Mouse (Mus musculus): ENCODE measurements around the gene Gm10428. TPM values are rescaled to one million over a fixed set of nuclear protein-coding genes. Genes with fewer than 3 reads are reported as not detected.
A peak's percentile ranks its signal among the peaks of the same experiment; 100 is the strongest.
"Not testable (repeated sequence)": the region's sequence is repeated elsewhere in the genome, so short reads cannot be mapped to it uniquely, and the experiment has no call there.

The Gm10428 gene
- polyA plus RNA-seq, 1 experiment: not detected

GRCm38 (mm10) chr11:62744103-62744502 is 8.8 kb upstream of the Gm10428 start:
- H3K27me3 ChIP-seq (replicated peaks): peaks cover 29% of the 10 kb centered on the region
- no peaks in the 10 kb centered on the region for H3K36me3 ChIP-seq (replicated peaks; ENCODE audit: low read length)
- TF ChIP-seq GATA1 (IDR thresholded peaks at IDR 0.05; ENCODE audit: borderline replicate concordance, low read length) (no peak), FLI1 (IDR thresholded peaks at IDR 0.05; ENCODE audit: low read length) (no peak)
- H3K4me1 ChIP-seq: peaks cover 20% of the 10 kb centered on the region
- H3K4me3 ChIP-seq (replicated peaks): no peak overlapping the region
- H3K9me3 ChIP-seq: no peaks in the 10 kb centered on the region

GRCm38 (mm10) chr11:62746001-62746533 is 6.8 kb upstream of the Gm10428 start:
- Histone ChIP-seq H3K36me3 (replicated peaks; ENCODE audit: low read length) (no peaks in the 10 kb centered on the region), H3K9me3 (no peaks in the 10 kb centered on the region), H3K27me3 (replicated peaks) (peaks cover 32% of the 10 kb centered on the region), H3K4me3 (replicated peaks) (peak overlapping the region; percentile 86), H3K4me1 (peaks cover 19% of the 10 kb centered on the region)
- TF ChIP-seq GATA1 (IDR thresholded peaks at IDR 0.05; ENCODE audit: borderline replicate concordance, low read length): no peak
- no peak for TF ChIP-seq FLI1 (IDR thresholded peaks at IDR 0.05; ENCODE audit: low read length)

DNA sequence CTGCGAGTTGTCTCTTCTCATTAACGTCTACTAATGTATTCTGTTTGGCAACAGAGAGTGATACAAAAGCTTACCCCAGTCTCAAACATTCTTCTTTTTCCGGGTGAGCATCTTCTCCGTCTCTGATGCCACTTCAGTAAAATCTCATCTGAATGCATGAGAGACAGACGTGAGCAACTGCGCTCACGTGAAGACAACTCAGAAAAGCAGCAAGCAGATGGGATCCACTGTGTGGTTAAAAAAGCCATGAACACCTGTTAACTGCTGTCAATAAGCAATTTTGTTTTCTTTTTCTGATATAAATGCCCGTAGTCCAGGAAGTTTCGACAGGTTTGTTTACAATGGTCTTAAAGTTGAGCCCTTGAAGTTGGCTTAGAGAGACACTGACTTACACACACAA is 5.7 kb upstream of the Gm10428 start:
- TF ChIP-seq FLI1 (IDR thresholded peaks at IDR 0.05; ENCODE audit: low read length) (no peak), GATA1 (IDR thresholded peaks at IDR 0.05; ENCODE audit: borderline replicate concordance, low read length) (no peak)
- peaks cover 37% of the 10 kb centered on the region for H3K27me3 ChIP-seq (replicated peaks)
- no peaks in the 10 kb centered on the region for H3K9me3 ChIP-seq
- peaks cover 12% of the 10 kb centered on the region for H3K4me1 ChIP-seq
- H3K36me3 ChIP-seq (replicated peaks; ENCODE audit: low read length): no peaks in the 10 kb centered on the region
- H3K4me3 ChIP-seq (replicated peaks): no peak overlapping the region

- H3K4me3 ChIP-seq (replicated peaks): no peak overlapping the region
- no peaks in the 10 kb centered on the region for H3K36me3 ChIP-seq (replicated peaks; ENCODE audit: low read length)
- H3K4me1 ChIP-seq: peaks cover 12% of the 10 kb centered on the region
- no peak for TF ChIP-seq FLI1 (IDR thresholded peaks at IDR 0.05; ENCODE audit: low read length)
- TF ChIP-seq GATA1 (IDR thresholded peaks at IDR 0.05; ENCODE audit: borderline replicate concordance, low read length): no peak
- H3K9me3 ChIP-seq: no peaks in the 10 kb centered on the region
- peaks cover 41% of the 10 kb centered on the region for H3K27me3 ChIP-seq (replicated peaks)
These were observed 4.8 kb upstream of the Gm10428 start for GRCm38 (mm10) chr11:62748062-62748461.

- H3K27me3 ChIP-seq (replicated peaks): peaks cover 42% of the 10 kb centered on the region
- H3K36me3 ChIP-seq (replicated peaks; ENCODE audit: low read length); H3K9me3 ChIP-seq; H3K4me3 ChIP-seq (replicated peaks): not testable (repeated sequence)
- H3K4me1 ChIP-seq: peaks cover 12% of the 10 kb centered on the region
These were observed 3.5 kb upstream of the Gm10428 start for GRCm38 (mm10) chr11:62749445-62749844.

DNA sequence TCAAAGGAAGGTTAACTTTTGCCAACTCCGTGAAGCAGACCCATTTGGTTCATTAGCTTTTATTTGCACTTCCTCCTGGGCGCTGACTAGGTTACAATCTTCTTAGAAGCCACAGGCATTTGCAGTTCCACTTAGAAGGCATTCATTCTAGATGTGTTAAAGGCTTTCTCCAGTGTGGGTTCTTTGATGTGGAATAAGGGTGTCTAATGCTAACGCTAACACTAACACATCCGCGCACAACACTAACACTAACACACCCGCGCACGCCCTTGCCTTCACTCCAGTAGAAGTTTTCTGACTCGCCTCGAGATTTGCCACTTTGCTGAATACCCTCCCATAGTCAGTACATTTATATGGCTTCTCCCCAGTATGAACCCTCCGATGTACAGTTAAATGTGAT is 709 bp upstream of the Gm10428 start:
- no peak for TF ChIP-seq FLI1 (IDR thresholded peaks at IDR 0.05; ENCODE audit: low read length)
- no peak for TF ChIP-seq GATA1 (IDR thresholded peaks at IDR 0.05; ENCODE audit: borderline replicate concordance, low read length)
- H3K4me1 ChIP-seq: peaks cover 11% of the 10 kb centered on the region
- no peaks in the 10 kb centered on the region for H3K36me3 ChIP-seq (replicated peaks; ENCODE audit: low read length)
- no peak overlapping the region for H3K4me3 ChIP-seq (replicated peaks)
- no peaks in the 10 kb centered on the region for H3K9me3 ChIP-seq
- peaks cover 49% of the 10 kb centered on the region for H3K27me3 ChIP-seq (replicated peaks)

- Histone ChIP-seq H3K27me3 (replicated peaks) (peaks cover 47% of the 10 kb centered on the region), H3K36me3 (replicated peaks; ENCODE audit: low read length) (no peaks in the 10 kb centered on the region), H3K4me1 (peaks cover 16% of the 10 kb centered on the region), H3K9me3 (no peaks in the 10 kb centered on the region), H3K4me3 (replicated peaks) (peak overlapping the region; percentile 90)
- TF ChIP-seq FLI1 (IDR thresholded peaks at IDR 0.05; ENCODE audit: low read length): no peak
- TF ChIP-seq GATA1 (IDR thresholded peaks at IDR 0.05; ENCODE audit: borderline replicate concordance, low read length): no peak
These were observed 3.7 kb downstream of the Gm10428 start for GRCm38 (mm10) chr11:62756456-62757142.

DNA sequence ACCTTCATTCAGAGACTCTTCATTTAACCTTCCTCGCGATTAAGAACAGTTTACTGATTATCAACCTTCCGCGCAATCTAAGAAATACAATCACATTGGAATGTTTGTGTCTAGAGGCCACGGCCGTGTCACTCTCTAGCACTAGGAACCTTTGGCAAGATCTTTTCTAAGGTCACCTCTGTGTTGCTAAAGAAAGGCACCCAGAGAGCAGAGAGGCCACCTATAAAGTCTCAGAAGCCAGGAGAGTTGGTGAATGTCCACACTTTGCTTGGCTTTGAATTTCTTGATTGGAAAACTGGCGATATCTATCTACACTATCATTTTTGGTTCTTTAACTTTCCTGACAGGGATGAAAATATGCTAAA is 4.2 kb downstream of the Gm10428 start:
- TF ChIP-seq FLI1 (IDR thresholded peaks at IDR 0.05; ENCODE audit: low read length) (no peak), GATA1 (IDR thresholded peaks at IDR 0.05; ENCODE audit: borderline replicate concordance, low read length) (no peak)
- H3K4me1 ChIP-seq: peaks cover 22% of the 10 kb centered on the region
- no peaks in the 10 kb centered on the region for H3K9me3 ChIP-seq

GRCm38 (mm10) chr11:62757906-62758305 is 5.0 kb downstream of the Gm10428 start:
- TF ChIP-seq GATA1 (IDR thresholded peaks at IDR 0.05; ENCODE audit: borderline replicate concordance, low read length) (no peak), FLI1 (IDR thresholded peaks at IDR 0.05; ENCODE audit: low read length) (no peak)
- Histone ChIP-seq H3K4me1 (peaks cover 24% of the 10 kb centered on the region), H3K4me3 (replicated peaks) (no peak overlapping the region), H3K9me3 (no peaks in the 10 kb centered on the region), H3K36me3 (replicated peaks; ENCODE audit: low read length) (no peaks in the 10 kb centered on the region), H3K27me3 (replicated peaks) (peaks cover 42% of the 10 kb centered on the region)

More for the DNA sequence above, 4.2 kb downstream of the Gm10428 start:
- Histone ChIP-seq H3K36me3 (replicated peaks; ENCODE audit: low read length) (no peaks in the 10 kb centered on the region), H3K27me3 (replicated peaks) (peaks cover 45% of the 10 kb centered on the region), H3K4me3 (replicated peaks) (peak overlapping the region; percentile 90)

DNA sequence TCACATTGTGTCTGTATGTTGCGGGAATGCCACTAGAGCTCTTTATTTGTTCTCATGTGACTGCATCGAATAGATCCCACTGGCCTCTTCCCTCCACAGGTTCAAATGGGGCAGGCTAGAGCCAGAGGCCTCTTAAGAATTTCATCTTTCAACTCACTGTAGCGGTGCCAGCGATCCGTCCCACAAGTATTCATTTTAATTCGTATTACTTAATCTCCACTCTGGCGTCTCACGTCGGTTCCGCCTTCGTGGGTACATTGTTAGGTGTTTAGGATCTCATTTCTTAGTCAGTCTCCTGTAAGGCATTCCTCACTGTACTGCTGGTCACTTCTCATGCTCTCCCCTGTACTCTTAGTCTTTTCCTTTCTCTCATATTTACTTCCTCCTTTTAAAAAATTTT is 5.6 kb downstream of the Gm10428 start:
- peaks cover 43% of the 10 kb centered on the region for H3K27me3 ChIP-seq (replicated peaks)
- no peak for TF ChIP-seq GATA1 (IDR thresholded peaks at IDR 0.05; ENCODE audit: borderline replicate concordance, low read length)
- TF ChIP-seq FLI1 (IDR thresholded peaks at IDR 0.05; ENCODE audit: low read length): no peak
- no peaks in the 10 kb centered on the region for H3K36me3 ChIP-seq (replicated peaks; ENCODE audit: low read length)
- peaks cover 26% of the 10 kb centered on the region for H3K4me1 ChIP-seq
- H3K4me3 ChIP-seq (replicated peaks): no peak overlapping the region
- no peaks in the 10 kb centered on the region for H3K9me3 ChIP-seq
